Mouse (Mus musculus) hindlimb bud, embryonic 11.5 days (tissue): ENCODE data around the gene Sectm1a.
"Not testable (repeated sequence)": the region's sequence is repeated elsewhere in the genome, so short reads cannot be mapped to it uniquely, and the experiment has no call there.

Experiments
- DNase-seq: peaks from one replicate; pipeline ENCODE4 v3.0.0-alpha.2; 2012; ENCODE audit warnings: low read depth, low spot score; ENCODE audit errors: extremely low spot score

Sectm1a gene

GRCm38 (mm10) chr11:121081120-121081519 lies at the start of gene Sectm1a:
TSS of gene Sectm1a (minus strand) at chr11:121081220.
- DNase-seq = no peak

- no peak for DNase-seq
Observed at GRCm38 (mm10) chr11:121129616-121130015, 48.6 kb upstream of the Sectm1a start.

- DNase-seq = no peak
Observed at GRCm38 (mm10) chr11:121127441-121127840, 46.4 kb upstream of the Sectm1a start.

- no peak for DNase-seq
Observed at GRCm38 (mm10) chr11:121126395-121126794, 45.4 kb upstream of the Sectm1a start.

GRCm38 (mm10) chr11:121125522-121126172 lies 44.6 kb upstream of the Sectm1a start:
- DNase-seq = no peak

DNA sequence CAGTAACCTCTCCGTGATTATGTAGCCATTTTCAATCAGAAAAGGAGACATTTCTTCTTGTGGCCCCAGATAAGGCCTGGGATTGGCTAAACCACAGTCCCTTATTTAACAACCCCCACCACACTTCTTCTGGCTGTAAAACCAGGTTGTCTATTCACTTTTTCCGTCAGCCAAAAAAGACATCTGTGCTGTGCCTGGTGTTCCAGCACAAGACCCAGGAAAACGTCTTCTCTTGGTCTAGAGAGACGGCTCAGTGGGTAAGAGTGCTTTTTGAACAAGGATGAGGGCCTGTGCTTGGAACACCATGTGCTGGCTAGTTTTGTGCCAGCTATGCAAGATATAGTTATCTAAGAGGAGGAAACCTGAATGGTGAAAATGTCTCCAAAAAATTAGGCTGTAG lies 42.4 kb upstream of the Sectm1a start:
- no peak for DNase-seq

DNA sequence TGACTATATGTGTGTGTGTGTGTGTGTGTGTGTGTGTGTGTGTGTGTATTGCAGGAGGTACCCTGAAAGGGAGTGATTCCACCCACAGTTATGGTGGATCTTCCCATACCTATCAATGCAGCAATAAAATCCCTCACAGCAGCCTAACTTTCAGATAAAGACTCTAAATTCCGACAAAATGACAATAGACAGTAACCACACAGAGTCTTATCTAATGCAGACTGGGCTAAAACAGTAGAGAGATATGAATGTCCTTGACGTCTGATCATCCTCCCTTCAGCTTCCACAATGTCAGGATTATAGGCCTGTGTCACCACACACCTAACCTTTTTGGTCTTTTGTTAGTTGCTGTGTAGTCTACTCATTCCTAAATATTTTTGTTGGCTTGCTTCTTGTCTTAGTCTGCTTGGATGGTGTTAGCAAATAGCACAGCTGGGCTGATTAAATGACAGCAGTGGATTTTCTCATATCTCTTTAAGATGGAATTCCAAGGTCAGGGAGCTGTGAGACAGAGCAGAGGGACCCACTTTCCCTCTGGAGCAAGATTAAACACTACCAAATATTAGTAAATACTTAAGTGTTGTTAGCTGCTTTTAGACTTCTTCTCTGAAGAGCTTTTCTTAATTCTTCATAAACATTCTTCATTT lies 41.1 kb upstream of the Sectm1a start:
- no peak for DNase-seq

DNA sequence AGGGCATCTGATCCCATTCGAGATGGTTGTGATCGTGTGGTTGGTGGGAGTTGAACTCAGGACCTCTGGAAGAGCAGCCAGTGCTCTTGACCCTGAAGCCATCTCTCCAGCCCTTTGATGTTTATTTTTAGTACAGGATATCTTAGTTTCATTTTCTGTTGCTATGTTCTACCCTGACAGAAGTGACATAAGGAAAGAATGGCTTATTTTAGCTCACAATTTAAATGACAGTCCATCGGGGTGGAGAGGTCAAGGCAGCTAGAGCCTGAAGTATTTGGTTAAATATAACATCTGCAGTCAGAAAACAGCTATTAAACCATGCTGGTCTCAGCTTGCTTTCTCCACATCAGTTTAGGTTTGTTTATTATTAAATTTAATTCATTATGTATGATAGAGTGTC lies 40.1 kb upstream of the Sectm1a start:
- no peak for DNase-seq

DNA sequence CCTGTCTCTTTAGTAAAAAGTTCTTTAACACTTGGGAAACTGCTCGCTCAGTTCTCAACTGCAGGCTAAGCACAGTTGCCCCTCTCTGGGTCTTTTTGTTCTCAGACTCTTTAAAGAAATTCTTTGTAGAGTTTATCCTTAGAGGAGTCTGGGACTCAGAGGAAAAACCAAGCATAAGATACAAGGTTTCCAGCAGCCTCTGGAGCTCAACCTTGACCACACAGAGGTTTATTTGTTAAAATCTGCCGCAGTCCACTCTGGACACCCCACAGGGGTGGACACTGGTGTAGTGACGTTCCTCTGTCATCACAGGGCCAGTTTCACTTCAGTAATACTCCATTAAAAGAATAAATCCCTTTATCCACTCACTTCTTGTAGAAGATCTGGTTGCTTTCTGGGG lies 37.6 kb upstream of the Sectm1a start, which contains the start of gene Tex19.2:
Gene Tex19.2 (minus strand): TSS at position 101 of the 400 bp plus-strand sequence.
- DNase-seq = no peak

GRCm38 (mm10) chr11:121118106-121118505 lies 37.1 kb upstream of the Sectm1a start:
- no peak for DNase-seq

GRCm38 (mm10) chr11:121112091-121112775 lies 31.2 kb upstream of the Sectm1a start:
- DNase-seq = no peak

DNA sequence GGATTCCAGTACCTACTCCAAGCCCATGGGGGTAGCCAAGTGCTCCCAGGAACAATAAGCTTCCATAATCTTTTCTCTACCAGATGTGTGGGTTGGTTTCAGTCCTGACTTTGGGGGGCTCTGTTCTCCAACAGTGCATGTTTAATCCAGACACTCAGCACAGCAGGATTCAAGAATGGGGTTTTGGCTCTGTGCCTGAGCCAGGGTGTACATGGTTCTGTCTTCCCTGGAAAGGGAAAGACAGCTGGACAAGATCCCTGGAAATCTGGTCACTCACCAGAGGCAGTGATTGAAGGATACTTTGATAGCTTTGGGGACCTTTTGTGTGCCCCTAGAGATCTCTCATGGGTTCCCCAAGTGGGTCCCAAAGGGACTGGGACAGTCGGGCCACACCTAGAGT lies 30.6 kb upstream of the Sectm1a start:
- DNase-seq = no peak

- DNase-seq = no peak
Observed at GRCm38 (mm10) chr11:121111051-121111450, 30.0 kb upstream of the Sectm1a start.

DNA sequence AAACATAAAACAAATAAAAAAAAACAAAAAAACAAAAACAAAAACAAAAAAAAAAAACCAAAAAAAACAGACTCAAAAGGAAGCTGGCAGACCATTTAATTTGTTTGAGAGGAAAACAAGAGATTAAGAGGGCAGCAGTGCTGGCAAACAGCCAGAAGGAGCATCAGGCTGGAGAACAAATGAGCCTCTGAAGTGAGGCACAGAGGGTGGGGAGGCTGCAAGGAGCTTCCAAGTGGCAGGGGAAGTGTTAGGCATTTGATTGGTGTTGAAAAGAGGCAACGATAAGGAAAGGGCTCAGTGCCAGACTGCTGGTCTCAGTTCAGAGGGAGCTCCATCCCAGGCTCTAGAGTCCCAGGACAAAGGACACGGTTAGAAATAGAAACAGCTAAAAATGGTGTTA lies 29.0 kb upstream of the Sectm1a start:
- DNase-seq = no peak

DNA sequence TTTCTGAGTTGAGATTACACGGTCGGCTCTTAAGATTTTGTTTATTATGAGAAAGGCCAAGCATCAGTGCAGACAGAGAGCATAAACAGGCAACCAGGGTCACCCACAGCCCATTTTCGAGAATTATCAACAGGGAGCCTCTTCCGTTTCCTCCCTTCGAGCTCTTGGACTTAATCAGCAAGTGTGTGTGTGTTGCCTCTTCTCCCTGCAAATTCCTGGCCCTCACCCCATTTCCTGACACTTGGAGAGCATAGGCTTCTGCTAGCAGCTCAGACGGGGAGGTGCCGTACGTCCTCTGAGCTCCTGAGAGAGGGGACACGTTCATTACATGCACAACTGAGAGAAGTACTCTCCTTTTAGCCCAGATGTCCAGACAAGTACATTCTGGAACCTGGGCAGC lies 27.0 kb upstream of the Sectm1a start:
- DNase-seq = no peak

- DNase-seq = not testable (repeated sequence)
Observed at GRCm38 (mm10) chr11:121107242-121107641, 26.2 kb upstream of the Sectm1a start.

GRCm38 (mm10) chr11:121101124-121101805 lies 20.2 kb upstream of the Sectm1a start:
- no peak for DNase-seq

GRCm38 (mm10) chr11:121100692-121101091 lies 19.7 kb upstream of the Sectm1a start:
- no peak for DNase-seq

DNA sequence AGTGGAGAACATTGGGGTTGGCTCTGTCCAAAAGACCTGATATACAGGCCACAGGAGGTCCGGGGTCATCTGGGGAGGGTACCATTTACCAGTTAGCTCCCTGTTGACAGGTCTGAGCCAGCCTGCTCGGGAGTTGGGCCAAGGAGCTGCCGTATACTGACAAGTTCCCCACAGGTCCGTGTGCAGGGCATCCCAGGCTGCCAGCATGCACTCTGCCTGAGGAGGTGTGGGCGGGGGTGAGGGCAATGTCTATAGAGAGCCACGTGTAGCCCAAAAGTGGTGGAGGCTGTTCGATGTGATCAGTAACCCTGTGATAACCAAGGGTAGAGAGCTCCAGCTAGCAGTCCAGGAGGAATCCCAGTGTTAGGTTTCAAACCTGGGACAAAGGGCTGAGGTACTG lies 18.7 kb upstream of the Sectm1a start:
- DNase-seq = no peak

DNA sequence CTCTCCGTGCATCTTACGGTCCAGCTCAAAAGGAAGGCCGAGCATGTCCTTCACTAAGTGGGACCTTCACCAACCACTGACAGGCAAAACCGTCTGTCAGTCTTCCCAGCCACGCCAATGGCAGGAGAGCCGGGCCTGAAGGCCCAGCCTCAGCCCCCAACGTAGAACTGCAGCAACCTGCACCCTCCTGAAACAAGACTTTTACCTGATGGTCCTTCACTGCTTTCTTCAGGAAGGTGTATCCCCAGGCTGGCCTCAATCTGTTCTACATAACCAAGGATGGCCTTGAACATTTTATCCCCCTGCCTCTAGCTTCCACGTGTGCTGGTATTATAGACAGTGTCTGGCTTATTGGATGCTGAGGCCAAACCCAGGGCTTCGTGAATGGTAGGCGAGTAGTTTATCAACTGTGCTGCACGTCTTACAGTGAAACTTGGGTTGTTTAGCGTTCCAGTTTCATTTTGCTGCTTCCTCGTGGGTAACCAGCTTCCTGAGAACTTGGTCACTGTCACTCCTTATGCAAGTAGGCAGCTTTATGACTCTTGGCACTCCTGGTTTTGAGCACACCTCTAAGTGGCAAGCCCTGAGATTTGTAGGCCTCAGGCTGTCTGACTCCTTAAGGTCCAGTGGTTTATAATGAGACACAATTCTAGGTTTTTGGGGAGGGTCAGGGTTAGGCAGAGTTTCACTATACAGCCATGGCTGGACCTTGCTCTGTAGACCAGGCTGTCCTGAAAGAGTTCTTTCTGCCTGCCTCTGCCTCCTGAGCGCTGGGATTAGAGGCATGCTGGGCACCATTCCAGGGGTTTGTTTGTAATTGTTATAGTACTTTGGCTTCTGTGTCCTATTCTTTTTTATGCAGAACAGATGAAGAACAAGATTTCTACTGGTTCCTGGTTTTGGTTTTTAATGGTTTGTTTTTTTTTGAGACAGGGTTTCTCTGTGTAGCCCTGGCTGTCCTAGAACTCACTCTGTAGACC lies 11.9 kb upstream of the Sectm1a start:
- no peak for DNase-seq
